Mouse (Mus musculus): ENCODE results near the gene Ybx1.

Ybx1 gene

DNA sequence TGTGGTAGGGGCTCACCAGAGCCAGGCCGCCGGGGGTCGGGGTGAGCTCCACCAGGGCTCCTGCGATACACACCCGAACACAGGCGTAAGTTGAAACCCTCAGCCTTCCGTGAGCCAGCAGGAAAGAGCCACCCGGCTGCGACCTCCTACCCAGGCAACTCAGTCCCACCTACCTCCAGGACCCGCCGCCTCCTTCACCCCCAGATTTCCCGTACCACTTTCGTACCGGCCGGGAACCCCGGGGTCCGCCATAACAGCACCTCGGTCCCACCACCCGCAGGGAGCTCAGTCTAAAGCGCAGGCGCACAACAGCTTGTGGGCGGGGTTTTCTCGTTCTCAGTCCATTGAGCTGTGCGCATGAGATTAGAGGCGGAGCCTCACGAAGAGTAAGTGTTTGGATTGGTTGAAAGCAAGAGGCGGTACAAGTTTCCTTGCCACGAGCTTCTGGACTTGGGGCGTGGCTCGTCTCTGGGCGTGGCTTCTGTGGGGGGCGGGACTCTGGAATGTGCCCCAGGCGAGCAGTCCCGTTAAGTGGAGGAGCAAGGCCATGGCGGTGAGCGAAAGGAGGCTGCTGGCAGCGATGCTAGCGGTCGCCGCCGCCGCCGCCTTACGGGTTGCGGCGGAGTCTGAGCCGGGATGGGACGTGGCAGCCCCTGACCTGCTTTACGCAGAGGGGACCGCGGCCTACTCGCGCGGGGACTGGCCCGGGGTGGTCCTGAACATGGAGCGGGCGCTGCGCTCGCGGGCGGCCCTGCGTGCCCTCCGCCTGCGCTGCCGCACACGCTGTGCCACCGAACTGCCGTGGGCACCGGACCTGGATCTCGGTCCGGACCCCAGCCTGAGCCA, 61.8 kb downstream of the Ybx1 start, which contains the start of the genes AU022252 and P3h1:
TSS of gene AU022252 (minus strand) at position 303 of the 846 bp plus-strand sequence.
TSS of gene P3h1 (plus strand) at position 506 of the 846 bp plus-strand sequence.
- DNase-seq, result peak; percentile 100

Measured in retina, postnatal 1 day (tissue).